Mouse (Mus musculus) CD4-positive naive resting alpha-beta T cell, adult 57 days (primary cell): Measurements from ENCODE around the gene Olfr139. TPM values are rescaled to one million over a fixed set of nuclear protein-coding genes. Genes with fewer than 3 reads are reported as not detected.

Source experiments
- total RNA-seq: library from RNA; stranded (reverse); gene quantifications from one replicate; pipeline ENCODE4 v1.2.4, GENCODE M21; 2023

The Olfr139 gene
- not detected for total RNA-seq

GRCm38 (mm10) chr11:74056451-74056850 is at the start of gene Olfr139, which contains the start of gene Olfr399:
Gene Olfr139 (minus strand): TSS chr11:74056551.
Gene Olfr399 (minus strand): TSS chr11:74056615.

DNA sequence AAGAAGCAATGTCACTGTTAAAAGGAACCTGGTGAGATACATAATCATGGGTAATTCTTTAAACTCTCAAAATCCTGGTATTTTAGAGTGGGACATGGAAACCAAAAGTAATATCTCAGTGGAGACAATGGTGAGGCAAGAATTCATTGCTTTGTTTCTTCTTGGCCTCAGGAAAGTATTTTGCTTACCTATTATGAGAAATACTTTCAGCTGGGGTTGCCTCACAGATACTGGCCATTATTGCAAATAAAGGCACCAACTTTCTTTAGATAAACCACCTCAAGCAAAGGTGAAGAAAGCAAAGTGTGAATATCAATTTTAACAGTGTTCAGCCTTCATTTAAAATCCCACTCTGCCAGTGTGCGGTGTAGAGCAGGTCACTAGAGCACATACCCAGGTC is 13.3 kb upstream of the Olfr139 start, which contains the start of gene Zfp616:
TSS of gene Zfp616 (plus strand) at position 301 of the 400 bp plus-strand sequence.

Other genes starting within 250 kb of the Olfr139 start
- not detected for gene Olfr392, start 239.5 kb downstream of the Olfr139 start, total RNA-seq
- gene Olfr393, start 205.1 kb downstream of the Olfr139 start, total RNA-seq: not detected
- gene Olfr394, start 165.8 kb downstream of the Olfr139 start, total RNA-seq: not detected
- gene Olfr395, start 147.3 kb downstream of the Olfr139 start, total RNA-seq: not detected
- not detected for gene Olfr23, start 119.9 kb downstream of the Olfr139 start, total RNA-seq
- not detected for gene Olfr397, start 95.7 kb downstream of the Olfr139 start, total RNA-seq
- not detected for gene Olfr398, start 66.1 kb downstream of the Olfr139 start, total RNA-seq
- gene Olfr399, start 64 bp upstream of the Olfr139 start, total RNA-seq: not detected
- gene Zfp616, start 13.4 kb upstream of the Olfr139 start, total RNA-seq: not detected
- gene Olfr401, start 57.2 kb upstream of the Olfr139 start, total RNA-seq: not detected
- gene Olfr402, start 97.0 kb upstream of the Olfr139 start, total RNA-seq: not detected
- not detected for gene Olfr403, start 129.7 kb upstream of the Olfr139 start, total RNA-seq
- gene Olfr43, start 154.8 kb upstream of the Olfr139 start, total RNA-seq: not detected
- gene Olfr406, start 203.3 kb upstream of the Olfr139 start, total RNA-seq: not detected
- gene Olfr59, start 227.2 kb upstream of the Olfr139 start, total RNA-seq: not detected